Mouse (Mus musculus): ENCODE data around the gene Dll4. TPM values are rescaled to one million over a fixed set of nuclear protein-coding genes. Genes with fewer than 3 reads are reported as not detected.

The Dll4 gene
- polyA plus RNA-seq, 1 experiment from 2014 or later: 8.4 TPM

- 0 out of 2 replicates have a peak overlapping the region, but pooled peaks have one; percentile 14 for H3K27ac ChIP-seq
- 0 out of 2 replicates have a peak overlapping the region, but pooled peaks have one; percentile 0 for H3K9ac ChIP-seq
- H3K4me3 ChIP-seq (replicated peaks): peak overlapping the region; percentile 14
- no peaks in the 10 kb centered on the region for H3K36me3 ChIP-seq
- peak overlapping the region; percentile 100 for H3K4me2 ChIP-seq (replicated peaks)
- ATAC-seq: no peak
- peaks cover 40% of the 10 kb centered on the region for H3K27me3 ChIP-seq (replicated peaks)
- H3K4me1 ChIP-seq (replicated peaks): peaks cover 47% of the 10 kb centered on the region
- no peaks in the 10 kb centered on the region for H3K9me3 ChIP-seq
- WGBS: 36% methylated on average over 11 of the region's 11 CpGs
These were observed 2.5 kb downstream of the Dll4 start for GRCm38 (mm10) chr2:119327942-119328526.

- peaks cover 47% of the 10 kb centered on the region for H3K4me1 ChIP-seq (replicated peaks)
- no peaks in the 10 kb centered on the region for H3K9me3 ChIP-seq
- 36% methylated on average over 5 of the region's 5 CpGs for WGBS
- no peaks in the 10 kb centered on the region for H3K36me3 ChIP-seq
- H3K27ac ChIP-seq: no peak overlapping the region
- no peak overlapping the region for H3K9ac ChIP-seq
- peaks cover 35% of the 10 kb centered on the region for H3K27me3 ChIP-seq (replicated peaks)
- peak overlapping the region; percentile 14 for H3K4me3 ChIP-seq (replicated peaks)
- peak overlapping the region; percentile 100 for H3K4me2 ChIP-seq (replicated peaks)
- ATAC-seq: no peak
These were observed 3.0 kb downstream of the Dll4 start for GRCm38 (mm10) chr2:119328546-119328945.

- Histone ChIP-seq H3K9ac (no peak overlapping the region), H3K4me2 (replicated peaks) (peak overlapping the region; percentile 100), H3K27ac (0 out of 2 replicates have a peak overlapping the region, but pooled peaks have one; percentile 7), H3K4me1 (replicated peaks) (peaks cover 42% of the 10 kb centered on the region), H3K36me3 (no peaks in the 10 kb centered on the region), H3K9me3 (no peaks in the 10 kb centered on the region), H3K27me3 (replicated peaks) (peaks cover 30% of the 10 kb centered on the region), H3K4me3 (replicated peaks) (no peak overlapping the region)
- ATAC-seq: peak; percentile 78
- 37% methylated on average over 3 of the region's 3 CpGs for WGBS
These were observed 3.7 kb downstream of the Dll4 start for GRCm38 (mm10) chr2:119329123-119329817.

GRCm38 (mm10) chr2:119330795-119331194, 5.2 kb downstream of the Dll4 start:
- no peak overlapping the region for H3K27ac ChIP-seq
- 90% methylated on average over 8 of the region's 8 CpGs for WGBS
- H3K4me1 ChIP-seq (replicated peaks): peaks cover 28% of the 10 kb centered on the region
- H3K27me3 ChIP-seq (replicated peaks): peaks cover 17% of the 10 kb centered on the region
- ATAC-seq: no peak
- H3K4me2 ChIP-seq (replicated peaks): no peak overlapping the region
- no peaks in the 10 kb centered on the region for H3K36me3 ChIP-seq
- no peak overlapping the region for H3K4me3 ChIP-seq (replicated peaks)
- H3K9ac ChIP-seq: no peak overlapping the region
- H3K9me3 ChIP-seq: no peaks in the 10 kb centered on the region

- Histone ChIP-seq H3K9me3 (no peaks in the 10 kb centered on the region), H3K4me3 (replicated peaks) (no peak overlapping the region), H3K27me3 (replicated peaks) (peaks cover 10% of the 10 kb centered on the region; the same call in 1 of the 2 replicates), H3K4me1 (replicated peaks) (peaks cover 17% of the 10 kb centered on the region), H3K4me2 (replicated peaks) (no peak overlapping the region), H3K27ac (no peak overlapping the region), H3K9ac (no peak overlapping the region), H3K36me3 (no peaks in the 10 kb centered on the region)
- no peak for ATAC-seq
- WGBS: 73% methylated on average over 24 of the region's 24 CpGs
These were observed 6.6 kb downstream of the Dll4 start for GRCm38 (mm10) chr2:119332177-119332661.

- H3K9me3 ChIP-seq: no peaks in the 10 kb centered on the region
- H3K4me1 ChIP-seq (replicated peaks): peaks cover 10% of the 10 kb centered on the region
- H3K27ac ChIP-seq: no peak overlapping the region
- no peak for ATAC-seq
- no peaks in the 10 kb centered on the region for H3K36me3 ChIP-seq
- no peak overlapping the region for H3K4me3 ChIP-seq (replicated peaks)
- H3K4me2 ChIP-seq (replicated peaks): peak overlapping the region; percentile 1; the same call in 1 of the 2 replicates
- 0 out of 2 replicates have a peak, but pooled peaks cover 1% of the 10 kb centered on the region for H3K27me3 ChIP-seq (replicated peaks)
- H3K9ac ChIP-seq: no peak overlapping the region
- WGBS: 56% methylated on average over 1 of the region's 1 CpGs
These were observed 8.6 kb downstream of the Dll4 start for GRCm38 (mm10) chr2:119334135-119334534.

- Histone ChIP-seq H3K9ac (no peak overlapping the region), H3K36me3 (no peaks in the 10 kb centered on the region), H3K4me2 (replicated peaks) (no peak overlapping the region), H3K9me3 (no peaks in the 10 kb centered on the region), H3K27ac (no peak overlapping the region), H3K4me1 (replicated peaks) (peaks cover 6% of the 10 kb centered on the region; the same call in 1 of the 2 replicates), H3K4me3 (replicated peaks) (no peak overlapping the region), H3K27me3 (replicated peaks) (no peaks in the 10 kb centered on the region)
- no peak for ATAC-seq
- WGBS: 84% methylated on average over 7 of the region's 7 CpGs
These were observed 9.5 kb downstream of the Dll4 start for GRCm38 (mm10) chr2:119334964-119335525.

GRCm38 (mm10) chr2:119335535-119335934, 10.0 kb downstream of the Dll4 start:
- Histone ChIP-seq H3K9me3 (no peaks in the 10 kb centered on the region), H3K4me3 (replicated peaks) (no peak overlapping the region), H3K4me2 (replicated peaks) (no peak overlapping the region), H3K36me3 (no peaks in the 10 kb centered on the region), H3K27me3 (replicated peaks) (no peaks in the 10 kb centered on the region), H3K27ac (no peak overlapping the region; the same call in 1 of the 2 replicates), H3K4me1 (replicated peaks) (peaks cover 6% of the 10 kb centered on the region; the same call in 1 of the 2 replicates), H3K9ac (no peak overlapping the region)
- no peak for ATAC-seq
- 79% methylated on average over 1 of the region's 1 CpGs for WGBS

- Histone ChIP-seq H3K27ac (0 out of 2 replicates have a peak overlapping the region, but pooled peaks have one; percentile 0), H3K4me2 (replicated peaks) (no peak overlapping the region), H3K9me3 (no peaks in the 10 kb centered on the region), H3K36me3 (no peaks in the 10 kb centered on the region), H3K4me3 (replicated peaks) (no peak overlapping the region), H3K9ac (no peak overlapping the region), H3K27me3 (replicated peaks) (no peaks in the 10 kb centered on the region), H3K4me1 (replicated peaks) (peaks cover 6% of the 10 kb centered on the region; the same call in 1 of the 2 replicates)
- ATAC-seq: no peak
- 72% methylated on average over 2 of the region's 2 CpGs for WGBS
These were observed 10.4 kb downstream of the Dll4 start for GRCm38 (mm10) chr2:119336002-119336401.

- Histone ChIP-seq H3K27ac (peak overlapping the region; percentile 0; the same call in 1 of the 2 replicates), H3K9ac (no peak overlapping the region), H3K4me3 (replicated peaks) (no peak overlapping the region), H3K9me3 (no peaks in the 10 kb centered on the region), H3K27me3 (replicated peaks) (no peaks in the 10 kb centered on the region), H3K36me3 (no peaks in the 10 kb centered on the region), H3K4me1 (replicated peaks) (peaks cover 6% of the 10 kb centered on the region; the same call in 1 of the 2 replicates), H3K4me2 (replicated peaks) (no peak overlapping the region)
- WGBS: 62% methylated on average over 10 of the region's 10 CpGs
- ATAC-seq: no peak
These were observed 10.9 kb downstream of the Dll4 start for GRCm38 (mm10) chr2:119336470-119336869.

GRCm38 (mm10) chr2:119337425-119338265, 12.1 kb downstream of the Dll4 start:
- peak overlapping the region; percentile 59 for H3K9ac ChIP-seq
- H3K27me3 ChIP-seq (replicated peaks): no peaks in the 10 kb centered on the region
- peaks cover 6% of the 10 kb centered on the region; the same call in 1 of the 2 replicates for H3K4me1 ChIP-seq (replicated peaks)
- peak overlapping the region; percentile 90 for H3K4me2 ChIP-seq (replicated peaks)
- peak overlapping the region; percentile 52 for H3K4me3 ChIP-seq (replicated peaks)
- H3K27ac ChIP-seq: peak overlapping the region; percentile 77
- H3K9me3 ChIP-seq: no peaks in the 10 kb centered on the region
- 8% methylated on average over 60 of the region's 60 CpGs for WGBS
- ATAC-seq: peak; percentile 92
- H3K36me3 ChIP-seq: no peaks in the 10 kb centered on the region

Data from intestine, embryonic 15.5 days (tissue).